9 mouse cellular contexts compared by ENCODE assay signal in the genomic region with DNA sequence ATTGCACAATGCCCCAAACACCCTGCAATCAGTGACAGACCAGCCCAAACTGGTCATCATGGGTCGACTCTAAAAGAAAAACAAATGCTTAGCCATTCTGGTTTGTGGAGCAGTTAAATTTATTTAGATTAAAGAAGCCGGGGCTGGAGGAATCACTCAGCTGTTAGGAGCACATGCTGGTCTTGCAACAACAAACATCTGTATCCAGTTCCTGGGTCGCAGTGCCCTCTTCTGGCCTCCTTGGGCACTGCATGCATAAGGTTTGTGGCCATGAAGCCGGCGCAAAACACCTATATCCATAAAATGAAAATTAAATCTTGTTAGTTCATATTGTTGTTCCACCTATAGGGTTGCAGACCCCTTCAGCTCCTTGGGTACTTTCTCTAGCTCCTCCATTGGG. TPM values are rescaled to one million over a fixed set of nuclear protein-coding genes. Genes with fewer than 3 reads are reported as not detected.
DNase-seq lines count a peak whose midpoint lies in the region; ATAC-seq and TF ChIP-seq lines count a peak whose summit lies in the region.
"Had no signal": no experiment of that assay in that cellular context is flagged by ENCODE, and none has a peak within 500 bp of the region (broad histone marks: within the 10 kb centered on the region; RNA-seq: fewer than 3 reads in every experiment).

No protein-coding gene starts in this region.

- H3K9me3 ChIP-seq in neural tube, embryonic 15.5 days (replicated peaks) = no peaks in the 10 kb centered on the region
- H3K9me3 ChIP-seq in hindbrain, postnatal 0 days (ENCODE audit: low read length) = no peaks in the 10 kb centered on the region
- H3K9me3 ChIP-seq: stomach, embryonic 15.5 days had no signal

- TF ChIP-seq POLR2A in brain, embryonic 14.5 days (IDR thresholded peaks at IDR 0.05; ENCODE audit: borderline replicate concordance, extremely low read depth, insufficient read depth, insufficient read length, poor library complexity, severe bottlenecking) = no peak

- no peak overlapping the region for H3K4me2 ChIP-seq in neural tube, embryonic 15.5 days
- H3K4me2 ChIP-seq in hindbrain, postnatal 0 days (ENCODE audit: low read depth, low read length) = no peak overlapping the region
- H3K4me2 ChIP-seq: stomach, embryonic 15.5 days had no signal

- H3K4me3 ChIP-seq in neural tube, embryonic 15.5 days (replicated peaks) = no peak overlapping the region
- no peak overlapping the region for H3K4me3 ChIP-seq in hindbrain, postnatal 0 days (ENCODE audit: low read length)
- H3K4me3 ChIP-seq: stomach, embryonic 15.5 days had no signal

- no peak overlapping the region for H3K27ac ChIP-seq in neural tube, embryonic 15.5 days (replicated peaks)
- H3K27ac ChIP-seq in hindbrain, postnatal 0 days = no peak overlapping the region
- H3K27ac ChIP-seq: stomach, embryonic 15.5 days had no signal

- ATAC-seq in neural tube, embryonic 15.5 days (ENCODE audit: low FRiP score) = no peak
- no peak for ATAC-seq in hindbrain, postnatal 0 days

- peak; percentile 59 to 70 for DNase-seq in cerebellum, postnatal 10 days
- DNase-seq in cerebellum, adult 11-12 months = no peak
- peak; percentile 60 for DNase-seq in neural tube, embryonic 10.5 days (ENCODE audit: extremely low spot score, low spot score)
- peak; percentile 38 for DNase-seq in brain, embryonic 14.5 days (ENCODE audit: low read depth)
- peak; percentile 52 for DNase-seq in hindbrain, postnatal 0 days (ENCODE audit: low spot score)
- DNase-seq in lung, postnatal 10 days = peak; percentile 72
- DNase-seq in spleen, postnatal 4 days (ENCODE audit: low spot score in 2 of 2) = peak; percentile 60 to 86

- no peaks in the 10 kb centered on the region for H3K27me3 ChIP-seq in neural tube, embryonic 15.5 days (replicated peaks)
- H3K27me3 ChIP-seq in hindbrain, postnatal 0 days (ENCODE audit: insufficient read depth, low read length) = no peaks in the 10 kb centered on the region
- H3K27me3 ChIP-seq: stomach, embryonic 15.5 days had no signal

- H3K9ac ChIP-seq in neural tube, embryonic 15.5 days (replicated peaks) = no peak overlapping the region
- H3K9ac ChIP-seq in hindbrain, postnatal 0 days (replicated peaks; ENCODE audit: low read length) = no peak overlapping the region
- H3K9ac ChIP-seq: stomach, embryonic 15.5 days had no signal

- no peaks in the 10 kb centered on the region for H3K36me3 ChIP-seq in neural tube, embryonic 15.5 days
- no peaks in the 10 kb centered on the region for H3K36me3 ChIP-seq in hindbrain, postnatal 0 days (ENCODE audit: insufficient read depth, low read length)
- H3K36me3 ChIP-seq: stomach, embryonic 15.5 days had no signal

- WGBS in neural tube, embryonic 15.5 days = 28% methylated on average over 5 of the region's 5 CpGs
- 27% methylated on average over 5 of the region's 5 CpGs for WGBS in hindbrain, postnatal 0 days

- TF ChIP-seq CTCF in brain, embryonic 14.5 days (IDR thresholded peaks at IDR 0.05; ENCODE audit: borderline replicate concordance, extremely low read depth, insufficient read depth, insufficient read length) = peak; percentile 73
- peak; percentile 67 for TF ChIP-seq CTCF in hindbrain, postnatal 0 days (IDR thresholded peaks at IDR 0.05; ENCODE audit: low read depth)

- H3K4me1 ChIP-seq in neural tube, embryonic 15.5 days = no peaks in the 10 kb centered on the region
- no peaks in the 10 kb centered on the region for H3K4me1 ChIP-seq in hindbrain, postnatal 0 days (ENCODE audit: insufficient read depth, low read length)
- H3K4me1 ChIP-seq: stomach, embryonic 15.5 days had no signal

RNA-seq across cellular contexts. Expression of a gene that starts 54.9 kb away (rescaled TPM):
- 162 and 168 TPM in 2 replicates for polyA plus RNA-seq in neural tube, embryonic 15.5 days (2015; fragmentation: Nextera tagmentation; extraction: Ambion mirVana)
- polyA plus RNA-seq in brain, embryonic 14.5 days (2012; rRNA removed) = 72.9 and 74.8 TPM in 2 replicates
- 165 and 200 TPM in 2 replicates for total RNA-seq in hindbrain, postnatal 0 days (2014; rRNA removed)
- 212 and 223 TPM in 2 replicates for polyA plus RNA-seq in hindbrain, postnatal 0 days (2015; fragmentation: Nextera tagmentation; extraction: Ambion mirVana)

RNA-seq across cellular contexts. Expression of a gene that starts 57.5 kb away (rescaled TPM):
- 2.7 and 2.8 TPM in 2 replicates for polyA plus RNA-seq in neural tube, embryonic 15.5 days (2015; fragmentation: Nextera tagmentation; extraction: Ambion mirVana)
- 1.5 and 2.3 TPM in 2 replicates for polyA plus RNA-seq in brain, embryonic 14.5 days (2012; rRNA removed)
- total RNA-seq in hindbrain, postnatal 0 days (2014; rRNA removed) = 4.9 and 10.0 TPM in 2 replicates
- 2.1 TPM in 2 replicates for polyA plus RNA-seq in hindbrain, postnatal 0 days (2015; fragmentation: Nextera tagmentation; extraction: Ambion mirVana)
